Mouse (Mus musculus) kidney, adult 18-20 months (tissue): ENCODE measurements at regions not wholly inside any gene's neighbourhood (a gene's known extent, or its start where the extent isn't known, plus 50 kb on each side); places are given as distances from the start of the nearest gene placed in this dataset.
"Not testable (repeated sequence)": the region's sequence is repeated elsewhere in the genome, so short reads cannot be mapped to it uniquely, and the experiment has no call there.

Source experiments
- DNase-seq: peaks from one replicate; pipeline ENCODE4 v3.0.0; 2021

- DNase-seq, result no peak
Measured at GRCm38 (mm10) chr8:112427721-112428389, 142.0 kb upstream of the Cntnap4 start.

- no peak for DNase-seq
Measured at GRCm38 (mm10) chr8:112411968-112412367, 157.9 kb upstream of the Cntnap4 start.

DNA sequence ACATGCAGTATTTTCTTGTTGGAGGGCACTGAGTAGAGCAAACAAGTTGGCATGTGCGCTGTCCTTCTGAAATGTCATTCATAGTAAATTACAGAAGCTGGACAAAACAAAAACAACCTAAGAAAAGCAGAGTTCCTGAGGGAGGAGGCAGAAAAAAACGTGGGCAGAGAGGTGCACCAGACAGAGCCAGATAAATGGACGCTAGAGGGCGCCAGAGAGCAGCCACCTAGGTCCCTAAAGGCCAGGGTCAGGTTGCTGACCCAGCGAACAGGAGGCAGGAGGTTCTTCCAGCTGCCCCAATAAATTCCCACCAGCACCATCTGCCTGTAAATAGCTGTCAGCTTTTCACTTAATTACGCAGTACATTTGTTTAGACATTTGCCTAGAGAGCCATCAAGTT, 158.6 kb upstream of the Cntnap4 start:
- peak; percentile 48 for DNase-seq

DNA sequence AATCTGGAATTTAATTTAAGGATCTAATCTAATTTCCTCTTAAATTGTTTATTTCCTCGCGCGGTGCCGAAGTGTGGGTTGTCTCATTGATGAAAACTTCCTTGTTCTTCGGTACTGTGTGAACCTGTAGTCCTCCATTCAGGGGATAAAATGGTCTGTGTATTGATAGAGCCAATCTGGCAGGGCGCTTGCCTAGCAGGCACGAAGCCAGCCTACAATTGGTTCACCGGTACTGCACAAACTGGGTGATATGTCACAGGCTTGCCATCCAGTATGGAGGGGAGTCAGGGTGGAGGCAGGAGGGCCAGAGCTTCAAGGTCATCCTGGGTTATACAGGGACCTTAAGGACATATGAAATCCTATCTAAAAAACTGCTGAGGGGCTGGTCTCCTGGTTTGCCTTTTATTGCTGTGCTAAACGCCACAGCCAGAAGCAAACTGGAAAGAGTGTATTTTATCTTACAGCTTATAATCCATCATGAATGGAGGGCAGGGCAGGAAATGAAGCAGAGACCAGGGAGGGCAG, 161.6 kb upstream of the Cntnap4 start:
- no peak for DNase-seq

GRCm38 (mm10) chr8:112404087-112404486, 165.8 kb upstream of the Cntnap4 start:
- DNase-seq, result no peak

GRCm38 (mm10) chr8:112397438-112397837, 172.4 kb upstream of the Cntnap4 start:
- DNase-seq, result no peak

DNA sequence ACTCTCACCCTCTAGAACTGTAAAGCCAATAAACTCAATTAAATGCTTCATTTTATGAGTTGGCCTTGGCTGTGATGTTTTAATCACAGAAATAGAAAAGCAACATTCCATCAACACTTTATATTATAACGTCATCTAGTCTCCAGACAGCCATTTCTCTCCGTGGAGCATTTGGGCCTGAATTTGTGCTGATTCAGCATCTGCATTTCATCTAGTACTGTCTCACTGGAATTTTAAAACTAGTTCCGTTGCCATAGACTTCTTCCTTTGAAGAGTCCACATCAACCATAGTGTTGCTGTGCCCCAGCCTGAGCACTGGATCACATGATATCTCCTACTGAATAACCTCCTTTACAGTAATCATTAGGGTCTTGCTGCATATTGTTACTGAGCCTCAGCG, 179.7 kb upstream of the Cntnap4 start:
- DNase-seq, result no peak

GRCm38 (mm10) chr8:112348323-112348722, 221.5 kb upstream of the Cntnap4 start:
- DNase-seq, result no peak

- no peak for DNase-seq
Measured at GRCm38 (mm10) chr8:112333171-112333570, 236.7 kb upstream of the Cntnap4 start.

GRCm38 (mm10) chr8:112332021-112332420, 237.8 kb upstream of the Cntnap4 start:
- no peak for DNase-seq

DNA sequence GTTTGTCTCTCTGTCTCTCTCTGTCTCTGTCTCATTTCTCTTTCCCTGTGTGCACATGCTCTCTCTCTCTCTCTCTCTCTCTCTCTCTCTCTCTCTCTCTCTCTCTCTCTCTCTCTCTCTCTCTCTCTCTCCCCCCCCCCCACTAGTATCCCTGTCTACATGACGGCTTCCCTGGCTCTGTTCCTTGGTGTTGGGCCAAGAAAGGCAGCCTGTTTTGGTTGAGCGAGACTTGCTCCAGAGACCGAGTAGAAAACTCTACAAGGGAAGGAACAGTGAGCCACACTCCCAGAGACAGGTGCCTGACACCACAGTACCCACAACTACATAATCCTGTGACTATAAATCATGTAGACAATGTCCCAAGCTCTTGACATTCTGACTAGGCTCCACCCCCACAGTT, 260.0 kb upstream of the Cntnap4 start:
- DNase-seq, result no peak

- DNase-seq, result no peak
Measured at GRCm38 (mm10) chr8:112308354-112308753, 261.5 kb upstream of the Cntnap4 start.

- DNase-seq, result no peak
Measured at GRCm38 (mm10) chr8:112297021-112297420, 272.8 kb upstream of the Cntnap4 start.

DNA sequence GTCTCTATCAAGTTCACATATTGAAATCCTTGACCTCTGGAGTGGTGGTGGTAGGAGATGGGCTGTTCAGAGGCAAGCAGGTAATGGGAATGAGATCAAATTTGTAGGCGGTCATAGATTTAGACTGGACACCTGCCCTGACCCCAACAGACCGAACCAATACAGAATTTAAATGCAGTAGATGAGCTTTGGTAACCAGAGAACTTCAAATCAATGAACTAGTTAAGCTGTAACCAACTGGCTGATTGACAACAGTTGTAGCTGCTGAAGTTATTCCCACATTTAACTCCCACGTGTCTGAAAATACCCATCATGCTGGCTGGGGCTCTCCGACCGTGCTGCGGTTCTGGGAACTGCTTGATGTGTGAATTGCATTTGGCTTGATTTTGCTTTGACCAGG, 268.5 kb upstream of the Gm6793 start:
- DNase-seq, result no peak

DNA sequence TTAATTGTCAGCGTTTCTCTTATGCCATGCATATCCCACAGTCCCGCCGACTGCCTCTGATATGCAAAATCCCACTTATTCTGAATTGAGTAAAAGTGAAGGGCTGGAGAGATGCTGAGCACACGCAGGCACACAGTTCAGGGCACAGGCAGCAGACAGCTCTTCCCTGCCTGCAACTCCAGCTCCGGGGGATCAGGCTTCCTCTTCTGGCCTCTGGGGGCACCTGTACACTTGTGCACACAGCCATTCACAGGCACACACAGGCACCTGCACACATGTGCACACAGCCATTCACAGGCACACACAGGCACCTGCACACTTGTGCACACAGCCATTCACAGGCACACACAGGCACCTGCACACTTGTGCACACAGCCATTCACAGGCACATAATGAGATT, 254.8 kb upstream of the Gm6793 start:
- no peak for DNase-seq

DNA sequence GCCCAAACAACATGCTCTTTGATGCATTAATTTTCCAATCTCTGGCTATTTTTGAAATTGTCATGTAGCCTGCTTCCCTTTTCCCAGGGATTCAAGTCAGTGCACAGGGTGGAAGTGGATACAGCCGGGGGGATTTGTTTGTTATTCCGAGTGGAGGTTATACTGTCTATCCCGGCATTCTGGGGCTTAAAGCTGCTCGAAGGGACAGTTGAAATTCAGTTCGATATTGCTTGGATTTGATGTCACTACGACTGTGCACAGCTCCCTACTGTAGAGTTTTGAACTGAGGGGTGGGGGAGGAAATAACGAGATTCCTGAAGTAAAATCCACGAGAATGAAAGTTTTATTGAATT, 254.4 kb upstream of the Gm6793 start:
- DNase-seq, result no peak

DNA sequence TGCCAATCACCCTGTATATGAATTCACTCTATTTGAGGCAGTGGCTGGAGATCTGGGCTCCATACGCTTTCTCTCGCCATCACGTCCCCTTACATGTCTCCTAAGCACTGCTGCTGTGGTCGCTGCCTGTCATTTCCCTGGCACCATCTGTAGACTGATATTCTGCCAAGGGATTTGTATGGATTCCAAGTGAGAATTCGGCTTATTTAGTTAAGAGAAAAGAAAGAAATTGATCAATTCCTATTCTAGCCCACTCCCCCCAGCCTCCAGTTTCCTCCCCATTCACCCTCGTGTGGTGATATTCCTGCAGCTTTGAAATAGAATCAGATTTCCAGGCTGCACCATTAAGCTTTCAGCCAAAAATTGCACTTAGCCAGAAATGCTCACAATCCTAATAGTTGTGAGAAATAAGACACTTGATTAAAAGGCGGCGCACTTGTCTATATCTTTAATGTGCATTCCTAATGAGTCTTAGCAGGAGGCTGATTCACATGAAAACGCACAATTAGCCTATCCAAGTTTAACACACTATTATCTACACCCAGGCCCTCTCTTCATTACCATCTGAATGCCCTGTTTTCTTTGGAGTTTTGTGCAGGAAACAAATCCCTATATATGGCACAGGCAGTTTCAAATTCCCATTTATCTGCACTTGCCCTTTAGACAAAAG, 253.8 kb upstream of the Gm6793 start:
- DNase-seq, result no peak

DNA sequence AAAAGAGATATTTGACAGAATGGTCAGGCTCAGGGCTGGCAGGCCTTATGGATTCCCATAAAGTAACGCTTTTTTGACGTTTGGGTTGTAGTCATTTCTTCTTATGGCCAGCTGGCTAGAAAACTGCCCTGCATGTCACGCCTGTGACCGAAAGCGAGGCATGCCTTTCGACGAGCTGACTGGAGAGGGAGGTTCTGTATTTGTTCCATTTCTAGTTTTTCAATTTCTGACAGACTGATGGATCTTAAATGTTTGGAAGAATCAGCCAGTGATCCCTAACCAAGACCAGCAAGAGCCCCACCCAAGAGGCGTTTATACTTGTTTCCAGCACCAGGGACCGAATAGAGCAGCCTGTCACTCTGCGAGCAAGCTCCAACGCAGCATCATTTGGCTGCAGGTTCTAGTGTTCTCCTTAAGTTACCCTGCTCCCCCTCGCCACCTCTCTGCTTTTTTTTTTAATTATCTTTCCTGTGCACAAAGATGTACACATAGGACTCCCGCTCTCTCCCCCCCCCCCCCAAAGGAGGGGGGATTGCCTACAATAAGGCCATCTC, 243.2 kb upstream of the Gm6793 start:
- no peak for DNase-seq

DNA sequence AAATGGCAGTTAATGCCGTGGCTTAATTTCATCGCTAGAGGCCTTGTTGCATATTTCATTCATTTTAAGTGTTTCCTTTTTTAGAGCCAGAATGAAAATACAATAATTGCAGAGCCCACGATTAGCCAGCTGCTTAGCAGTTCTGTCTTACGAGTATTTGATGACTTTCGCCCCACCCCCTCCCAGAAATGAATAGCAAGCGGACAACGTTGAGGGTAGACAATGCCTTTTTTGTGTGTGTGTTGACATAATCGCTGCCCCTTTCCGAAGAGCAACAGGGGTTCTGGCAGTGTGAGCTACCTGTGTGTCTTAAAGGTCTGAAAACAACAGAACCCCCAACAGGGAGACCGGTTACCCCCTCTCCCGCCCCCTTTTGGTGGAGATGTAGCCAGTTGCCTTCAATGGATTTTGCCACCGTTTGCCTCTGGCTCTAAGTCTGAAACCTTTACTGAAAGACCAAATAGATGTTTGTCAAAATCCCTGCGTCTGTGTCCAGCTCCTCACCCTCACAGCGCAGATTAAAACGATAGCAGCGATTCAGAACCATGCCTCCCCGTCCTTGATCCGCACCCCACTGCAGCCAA, 242.6 kb upstream of the Gm6793 start:
- DNase-seq, result no peak

DNA sequence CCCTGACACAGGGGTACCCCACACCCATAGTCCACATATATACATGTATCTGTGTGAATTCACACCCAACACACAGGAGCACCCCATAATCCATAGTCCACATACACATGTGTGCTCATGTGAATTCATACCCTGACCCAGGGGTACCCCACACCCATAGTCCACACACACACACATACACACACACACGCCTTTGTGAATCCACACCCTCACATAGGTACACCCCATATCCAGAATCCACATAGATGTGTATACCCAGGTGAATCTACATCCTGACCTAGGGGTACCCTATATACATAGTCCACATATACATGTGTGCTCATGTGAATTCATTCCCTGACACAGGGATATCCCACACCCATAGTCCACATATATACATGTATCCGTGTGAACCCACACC, 231.8 kb upstream of the Gm6793 start:
- DNase-seq, result not testable (repeated sequence)

- no peak for DNase-seq
Measured at GRCm38 (mm10) chr8:112238681-112239080, 223.8 kb upstream of the Gm6793 start.

DNA sequence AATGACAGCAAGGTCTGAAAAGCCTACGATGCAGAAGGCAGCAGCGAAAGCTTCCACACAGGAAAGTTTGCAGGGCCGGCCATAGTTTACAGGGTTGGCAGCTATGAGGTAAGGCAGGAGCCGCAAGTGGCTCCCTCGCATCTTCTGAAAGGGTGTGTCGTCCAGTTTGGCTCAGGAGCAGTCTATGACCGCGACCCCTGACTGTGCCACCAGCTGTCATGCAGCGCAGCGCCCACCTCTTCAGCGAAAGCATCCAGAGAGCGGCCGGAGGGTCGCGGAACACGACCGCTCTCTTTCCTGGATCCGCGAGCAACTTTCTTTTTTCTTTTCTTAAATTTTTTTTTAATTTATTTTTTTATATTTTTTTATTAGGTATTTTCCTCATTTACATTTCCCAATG, 221.9 kb upstream of the Gm6793 start:
- not testable (repeated sequence) for DNase-seq

- no peak for DNase-seq
Measured at GRCm38 (mm10) chr8:112219656-112220055, 204.8 kb upstream of the Gm6793 start.

- no peak for DNase-seq
Measured at GRCm38 (mm10) chr8:112212170-112212569, 197.3 kb upstream of the Gm6793 start.
